Mouse (Mus musculus): Measurements from ENCODE around the gene Noct.

- no peak for TF ChIP-seq CTCF (conservative IDR thresholded peaks at IDR 0.05 in 1 of 2, IDR thresholded peaks at IDR 0.05 in 1 of 2; ENCODE audit: low read depth in 2 of 2, low read length in 2 of 2)
- TF ChIP-seq MEF2A (IDR thresholded peaks at IDR 0.05; ENCODE audit: borderline replicate concordance, low read depth, low read length), result no peak
- no peak for TF ChIP-seq USF1 (IDR thresholded peaks at IDR 0.05; ENCODE audit: low read depth, low read length)
- no peak for TF ChIP-seq HCFC1 (IDR thresholded peaks at IDR 0.05; ENCODE audit: low read depth, low read length)
- TF ChIP-seq POLR2A (IDR thresholded peaks at IDR 0.05; ENCODE audit: low read depth, low read length), result no peak
- TF ChIP-seq ZC3H11A (IDR thresholded peaks at IDR 0.05; ENCODE audit: low read depth, low read length), result no peak
- TF ChIP-seq RAD21 (IDR thresholded peaks at IDR 0.05; ENCODE audit: low read depth, low read length), result no peak
Measured at GRCm38 (mm10) chr3:51251057-51251456, 26.8 kb downstream of the Noct start.

All from CH12.LX (cell line).